Mouse (Mus musculus): ENCODE measurements around the gene Smdt1.

GRCm38 (mm10) chr15:82353745-82354113 lies 15.0 kb downstream of the Smdt1 start:
- no peak for TF ChIP-seq TAL1 (IDR thresholded peaks at IDR 0.05; ENCODE audit: low read length)
- TF ChIP-seq GATA1 (IDR thresholded peaks at IDR 0.05; ENCODE audit: low read length) = no peak

Data from erythroblast, embryonic 14.5 days (primary cell).